Mouse (Mus musculus): ENCODE data around the gene Aimp2. TPM values are rescaled to one million over a fixed set of nuclear protein-coding genes. Genes with fewer than 3 reads are reported as not detected.

Gene Aimp2
- total and polyA plus RNA-seq, 3 experiments = 134 to 142 TPM; not detected in 1

DNA sequence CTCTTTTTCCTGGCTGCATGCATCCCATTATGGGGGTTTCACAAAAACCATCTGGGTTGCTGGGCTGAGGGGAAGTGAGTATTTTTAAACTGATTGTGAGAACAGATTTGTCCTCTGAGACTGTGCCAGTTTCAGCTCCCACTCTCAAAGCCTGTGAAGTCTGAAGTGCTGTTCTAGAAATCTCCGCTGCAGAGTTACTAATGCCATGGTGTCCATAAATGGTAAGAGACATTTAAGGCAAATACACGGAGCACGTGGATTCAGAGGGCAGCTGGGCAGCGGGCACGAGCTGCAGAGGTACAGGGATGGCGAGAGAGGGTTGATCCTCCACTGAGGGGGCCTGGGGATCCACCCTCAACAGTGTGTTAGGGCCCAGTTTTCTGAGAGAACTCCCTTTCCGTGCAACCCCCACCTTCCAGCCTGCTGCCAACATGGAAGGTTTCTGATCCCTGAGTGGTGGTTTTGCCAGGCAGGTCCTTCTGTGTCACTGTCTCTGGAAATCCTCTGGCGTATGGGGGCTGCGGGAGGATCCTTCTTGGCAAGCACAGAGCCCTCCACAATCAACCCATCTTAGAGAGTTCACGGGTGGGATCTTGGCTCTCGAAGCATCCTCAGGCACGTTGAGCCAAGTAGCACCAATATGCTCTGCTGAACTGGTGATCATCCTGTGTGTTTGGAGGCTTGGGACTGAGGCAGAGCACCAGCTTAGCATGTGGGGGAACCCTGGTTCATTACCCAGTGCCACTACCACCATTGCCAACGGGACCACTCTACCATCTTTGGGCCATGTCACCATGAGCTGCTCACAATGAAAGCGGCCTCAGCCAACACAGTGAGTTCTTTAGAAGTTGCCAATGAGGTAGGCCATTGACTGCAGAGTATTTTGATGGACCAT, 33.8 kb upstream of the Aimp2 start:
- DNase-seq (ENCODE audit: low read depth, low spot score) = no peak
- H3K4me1 ChIP-seq (ENCODE audit: control insufficient read depth in 1 of 2, insufficient read depth in 2 of 2, low read length in 2 of 2) = no peaks in the 10 kb centered on the region
- H3K27me3 ChIP-seq (ENCODE audit: control insufficient read depth in 1 of 2, insufficient read depth in 2 of 2, low read length in 2 of 2) = no peaks in the 10 kb centered on the region
- TF ChIP-seq RAD21 (IDR thresholded peaks at IDR 0.05; ENCODE audit: low read depth, low read length) (no peak), ZMIZ1 (IDR thresholded peaks at IDR 0.05; ENCODE audit: low read depth, low read length) (no peak), HCFC1 (IDR thresholded peaks at IDR 0.05; ENCODE audit: low read depth, low read length) (no peak), MAZ (IDR thresholded peaks at IDR 0.05; ENCODE audit: low read depth, low read length) (no peak), ZNF384 (IDR thresholded peaks at IDR 0.05; ENCODE audit: low read depth, low read length) (no peak)
- no peaks in the 10 kb centered on the region for H3K9me3 ChIP-seq (replicated peaks; ENCODE audit: insufficient read depth, low read length)
- H3K79me2 ChIP-seq (ENCODE audit: control insufficient read depth, insufficient read depth, low read length, poor library complexity) = no peaks in the 10 kb centered on the region
- no peaks in the 10 kb centered on the region for H3K36me3 ChIP-seq (ENCODE audit: control insufficient read depth in 1 of 2, insufficient read depth in 2 of 2, low read length in 2 of 2)
- no peak overlapping the region for H3K9ac ChIP-seq (ENCODE audit: control insufficient read depth, low read depth, low read length, poor library complexity, severe bottlenecking)
- H3K27ac ChIP-seq (ENCODE audit: control insufficient read depth, low read depth, low read length) = no peak overlapping the region
- no peak overlapping the region for H3K4me3 ChIP-seq (ENCODE audit: control insufficient read depth in 1 of 2, insufficient read depth in 1 of 2, low read depth in 2 of 2, low read length in 2 of 2)

- no peak overlapping the region for H3K9ac ChIP-seq (ENCODE audit: control insufficient read depth, low read depth, low read length, poor library complexity, severe bottlenecking)
- H3K36me3 ChIP-seq (ENCODE audit: control insufficient read depth in 1 of 2, insufficient read depth in 2 of 2, low read length in 2 of 2) = no peaks in the 10 kb centered on the region
- H3K9me3 ChIP-seq (replicated peaks; ENCODE audit: insufficient read depth, low read length) = no peaks in the 10 kb centered on the region
- TF ChIP-seq HCFC1 (IDR thresholded peaks at IDR 0.05; ENCODE audit: low read depth, low read length) = no peak
- no peak for TF ChIP-seq ETS1 (IDR thresholded peaks at IDR 0.05; ENCODE audit: low read depth, low read length)
- TF ChIP-seq ZNF384 (IDR thresholded peaks at IDR 0.05; ENCODE audit: low read depth, low read length) = no peak
- no peak for TF ChIP-seq MEF2A (IDR thresholded peaks at IDR 0.05; ENCODE audit: extremely low read depth, insufficient replicate concordance, low read depth, low read length, poor library complexity, severe bottlenecking)
- TF ChIP-seq RCOR1 (IDR thresholded peaks at IDR 0.05; ENCODE audit: low read depth, low read length) = no peak
- no peak for TF ChIP-seq EP300 (IDR thresholded peaks at IDR 0.05; ENCODE audit: low read depth in 1 of 2, low read length in 2 of 2)
- TF ChIP-seq E2F4 (IDR thresholded peaks at IDR 0.05; ENCODE audit: borderline replicate concordance, low read depth, low read length) = no peak
- no peak for TF ChIP-seq RAD21 (IDR thresholded peaks at IDR 0.05; ENCODE audit: low read depth, low read length)
- H3K79me2 ChIP-seq (ENCODE audit: control insufficient read depth, insufficient read depth, low read length, poor library complexity) = no peaks in the 10 kb centered on the region
- no peaks in the 10 kb centered on the region for H3K4me1 ChIP-seq (ENCODE audit: control insufficient read depth in 1 of 2, insufficient read depth in 2 of 2, low read length in 2 of 2)
- H3K4me3 ChIP-seq (ENCODE audit: control insufficient read depth in 1 of 2, insufficient read depth in 1 of 2, low read depth in 2 of 2, low read length in 2 of 2) = no peak overlapping the region
- H3K27ac ChIP-seq (ENCODE audit: control insufficient read depth, low read depth, low read length) = no peak overlapping the region
- no peak for DNase-seq (ENCODE audit: low read depth, low spot score)
- no peaks in the 10 kb centered on the region for H3K27me3 ChIP-seq (ENCODE audit: control insufficient read depth in 1 of 2, insufficient read depth in 2 of 2, low read length in 2 of 2)
Observed at GRCm38 (mm10) chr5:143941588-143941987, 31.9 kb upstream of the Aimp2 start.

DNA sequence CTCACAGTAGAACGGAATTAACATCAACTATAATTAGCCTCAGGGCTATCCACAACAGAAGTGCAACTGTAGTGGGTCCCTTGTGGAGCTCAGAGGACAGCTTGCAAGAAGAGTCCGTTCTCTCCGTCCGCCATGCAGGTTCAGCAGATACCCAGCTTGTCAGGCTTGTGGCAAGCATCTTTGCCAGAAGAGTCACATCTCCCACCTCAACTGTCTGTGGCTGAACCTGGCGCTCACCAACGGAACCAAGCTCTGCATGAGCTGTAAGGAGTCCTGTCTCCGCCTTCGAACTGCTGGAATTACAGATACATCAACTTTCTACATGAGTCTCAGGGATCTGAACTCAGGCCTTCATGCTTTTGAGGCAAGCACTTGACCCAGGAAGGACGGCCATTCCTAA, 26.5 kb upstream of the Aimp2 start:
- TF ChIP-seq ZNF384 (IDR thresholded peaks at IDR 0.05; ENCODE audit: low read depth, low read length) (no peak), ZC3H11A (IDR thresholded peaks at IDR 0.05; ENCODE audit: low read depth, low read length) (no peak), EP300 (IDR thresholded peaks at IDR 0.05; ENCODE audit: low read depth in 1 of 2, low read length in 2 of 2) (no peak), CHD1 (IDR thresholded peaks at IDR 0.05; ENCODE audit: low read depth, low read length) (no peak), MAZ (IDR thresholded peaks at IDR 0.05; ENCODE audit: low read depth, low read length) (no peak), SIN3A (IDR thresholded peaks at IDR 0.05; ENCODE audit: low read length) (no peak), HCFC1 (IDR thresholded peaks at IDR 0.05; ENCODE audit: low read depth, low read length) (no peak), GABPA (IDR thresholded peaks at IDR 0.05; ENCODE audit: low read depth, low read length) (no peak), RCOR1 (IDR thresholded peaks at IDR 0.05; ENCODE audit: low read depth, low read length) (no peak), TBP (IDR thresholded peaks at IDR 0.05; ENCODE audit: low read depth, low read length) (no peak), MYB (IDR thresholded peaks at IDR 0.05; ENCODE audit: low read depth, low read length) (no peak), NELFE (IDR thresholded peaks at IDR 0.05; ENCODE audit: low read depth, low read length) (no peak), JUND (IDR thresholded peaks at IDR 0.05; ENCODE audit: low read depth, low read length) (no peak), POLR2A (IDR thresholded peaks at IDR 0.05; ENCODE audit: control insufficient read depth in 1 of 2, insufficient read depth in 1 of 2, low read depth in 1 of 2, low read length in 2 of 2, poor library complexity in 1 of 2) (no peak), POLR2AphosphoS2 (IDR thresholded peaks at IDR 0.05; ENCODE audit: low read length) (no peak), ETS1 (IDR thresholded peaks at IDR 0.05; ENCODE audit: low read depth, low read length) (no peak)
- H3K27me3 ChIP-seq (ENCODE audit: control insufficient read depth in 1 of 2, insufficient read depth in 2 of 2, low read length in 2 of 2) = no peaks in the 10 kb centered on the region
- no peaks in the 10 kb centered on the region for H3K9me3 ChIP-seq (replicated peaks; ENCODE audit: insufficient read depth, low read length)
- H3K79me2 ChIP-seq (ENCODE audit: control insufficient read depth, insufficient read depth, low read length, poor library complexity) = no peaks in the 10 kb centered on the region
- no peak overlapping the region for H3K9ac ChIP-seq (ENCODE audit: control insufficient read depth, low read depth, low read length, poor library complexity, severe bottlenecking)
- H3K36me3 ChIP-seq (ENCODE audit: control insufficient read depth in 1 of 2, insufficient read depth in 2 of 2, low read length in 2 of 2) = no peaks in the 10 kb centered on the region
- no peak for DNase-seq (ENCODE audit: low read depth, low spot score)
- H3K4me1 ChIP-seq (ENCODE audit: control insufficient read depth in 1 of 2, insufficient read depth in 2 of 2, low read length in 2 of 2) = no peaks in the 10 kb centered on the region
- no peak overlapping the region for H3K4me3 ChIP-seq (ENCODE audit: control insufficient read depth in 1 of 2, insufficient read depth in 1 of 2, low read depth in 2 of 2, low read length in 2 of 2)
- no peak overlapping the region for H3K27ac ChIP-seq (ENCODE audit: control insufficient read depth, low read depth, low read length)
